Mouse (Mus musculus) small intestine, adult 2 months (tissue): Measurements from ENCODE around the gene 1110032A03Rik.

Experiments
- CTCF ChIP-seq: fragments of 200-500 bp; IDR thresholded peaks from 2 replicates; pipeline ENCODE4 v1.5.1; 2012; ENCODE audit warnings: low read depth, mild to moderate bottlenecking, control low read depth, inconsistent platforms, low read length, moderate library complexity, mixed read lengths; ENCODE audit not compliant: insufficient replicate concordance, insufficient read length; ENCODE audit errors: extremely low read depth
- POLR2A ChIP-seq: fragments of 200-500 bp; IDR thresholded peaks from 2 replicates; pipeline ENCODE4 v1.6.1; 2012; ENCODE audit warnings: low read depth, mild to moderate bottlenecking, control low read depth, inconsistent platforms, low read length, moderate library complexity

GRCm38 (mm10) chr9:50768107-50769002 is 7.0 kb downstream of the 1110032A03Rik start, which contains the start of gene Fdxacb1:
- peak; percentile 38 for TF ChIP-seq POLR2A
- TF ChIP-seq CTCF: peak; percentile 77
